Mouse (Mus musculus): ENCODE measurements around the gene Syn2. TPM values are rescaled to one million over a fixed set of nuclear protein-coding genes. Genes with fewer than 3 reads are reported as not detected.

The Syn2 gene
- total and polyA plus RNA-seq, 2 experiments, result 0.07 to 0.18 TPM

GRCm38 (mm10) chr6:115307134-115307533 is 172.4 kb downstream of the Syn2 start:
- H3K79me2 ChIP-seq (ENCODE audit: control insufficient read depth, insufficient read depth, low read length), result no peaks in the 10 kb centered on the region
- no peaks in the 10 kb centered on the region; the same call in 1 of the 2 replicates for H3K4me1 ChIP-seq (ENCODE audit: control insufficient read depth, insufficient read depth, low read length)
- H3K9ac ChIP-seq (ENCODE audit: low read depth, low read length), result no peak overlapping the region
- H3K4me3 ChIP-seq (ENCODE audit: insufficient read depth, low read depth, low read length), result no peak overlapping the region
- TF ChIP-seq POLR2A (IDR thresholded peaks at IDR 0.05; ENCODE audit: extremely low read depth, insufficient read depth, low read length) (no peak), CTCF (IDR thresholded peaks at IDR 0.05; ENCODE audit: low read depth, low read length) (no peak)
- H3K27me3 ChIP-seq (ENCODE audit: control insufficient read depth, insufficient read depth, low read length), result 0 out of 2 replicates have a peak, but pooled peaks cover 4% of the 10 kb centered on the region
- no peaks in the 10 kb centered on the region for H3K36me3 ChIP-seq (ENCODE audit: control insufficient read depth, insufficient read depth, low read length)
- WGBS, result 74% methylated on average over 2 of the region's 2 CpGs
- no peak overlapping the region for H3K27ac ChIP-seq (replicated peaks; ENCODE audit: insufficient read depth, low read depth, low read length)
- no peak for DNase-seq (ENCODE audit: extremely low read depth, low read depth, low spot score)

DNA sequence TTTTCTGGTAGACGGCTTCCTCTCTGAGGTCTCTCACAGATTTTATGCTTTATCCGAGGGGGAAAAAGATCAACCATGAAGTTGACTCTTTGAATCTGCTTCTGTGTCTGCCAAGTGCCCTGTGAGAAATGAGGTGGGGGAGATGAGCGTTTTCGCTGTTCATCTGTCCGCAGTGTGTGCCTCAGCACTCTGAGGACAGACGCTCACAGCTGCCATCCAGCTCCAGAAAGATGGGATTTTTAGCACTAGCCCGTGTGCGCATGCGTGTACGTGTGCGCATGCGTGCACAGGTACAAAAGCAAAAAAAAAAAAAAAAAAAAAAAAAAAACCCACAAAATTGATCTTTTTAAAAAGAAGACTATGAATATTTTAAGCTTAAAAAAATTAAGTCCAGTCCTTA is 178.1 kb downstream of the Syn2 start:
- no peak overlapping the region for H3K4me3 ChIP-seq (ENCODE audit: insufficient read depth, low read depth, low read length)
- H3K4me1 ChIP-seq (ENCODE audit: control insufficient read depth, insufficient read depth, low read length), result peaks cover 4% of the 10 kb centered on the region
- DNase-seq (ENCODE audit: extremely low read depth, low read depth, low spot score), result no peak
- H3K79me2 ChIP-seq (ENCODE audit: control insufficient read depth, insufficient read depth, low read length), result no peaks in the 10 kb centered on the region
- H3K27me3 ChIP-seq (ENCODE audit: control insufficient read depth, insufficient read depth, low read length), result 0 out of 2 replicates have a peak, but pooled peaks cover under 1% of the 10 kb centered on the region
- H3K27ac ChIP-seq (replicated peaks; ENCODE audit: insufficient read depth, low read depth, low read length), result no peak overlapping the region
- TF ChIP-seq POLR2A (IDR thresholded peaks at IDR 0.05; ENCODE audit: extremely low read depth, insufficient read depth, low read length) (no peak), CTCF (IDR thresholded peaks at IDR 0.05; ENCODE audit: low read depth, low read length) (no peak)
- no peaks in the 10 kb centered on the region for H3K36me3 ChIP-seq (ENCODE audit: control insufficient read depth, insufficient read depth, low read length)
- 83% methylated on average over 12 of the region's 12 CpGs for WGBS
- H3K9ac ChIP-seq (ENCODE audit: low read depth, low read length), result no peak overlapping the region

DNA sequence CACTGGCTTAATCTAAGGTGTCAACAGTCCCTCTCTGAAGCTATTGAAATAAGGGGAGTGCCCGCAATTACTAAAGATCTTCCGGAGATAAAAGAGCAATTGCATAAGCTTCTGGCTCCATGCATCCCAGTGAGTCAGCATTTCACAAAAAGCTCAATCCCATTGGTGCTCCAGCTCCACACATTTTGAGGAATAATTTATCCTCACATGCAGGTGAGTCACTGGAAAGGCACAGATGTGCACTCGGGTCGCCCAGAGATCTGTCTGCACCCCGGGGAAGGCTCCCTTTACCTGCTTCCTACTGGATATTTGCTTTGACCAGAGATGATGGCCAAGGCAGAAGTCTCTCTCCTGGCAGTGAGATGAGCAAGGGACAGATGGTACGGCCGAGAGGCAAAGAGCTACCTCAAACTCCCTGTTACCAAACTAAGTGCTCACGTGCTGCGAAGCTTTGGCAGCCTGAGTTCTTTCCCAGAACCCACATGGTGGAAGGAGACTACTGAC is 178.6 kb downstream of the Syn2 start:
- H3K4me1 ChIP-seq (ENCODE audit: control insufficient read depth, insufficient read depth, low read length), result peaks cover 4% of the 10 kb centered on the region
- no peaks in the 10 kb centered on the region for H3K27me3 ChIP-seq (ENCODE audit: control insufficient read depth, insufficient read depth, low read length)
- TF ChIP-seq POLR2A (IDR thresholded peaks at IDR 0.05; ENCODE audit: extremely low read depth, insufficient read depth, low read length) (no peak), CTCF (IDR thresholded peaks at IDR 0.05; ENCODE audit: low read depth, low read length) (no peak)
- H3K4me3 ChIP-seq (ENCODE audit: insufficient read depth, low read depth, low read length), result no peak overlapping the region
- DNase-seq (ENCODE audit: extremely low read depth, low read depth, low spot score), result peak; percentile 67
- no peak overlapping the region for H3K27ac ChIP-seq (replicated peaks; ENCODE audit: insufficient read depth, low read depth, low read length)
- no peaks in the 10 kb centered on the region for H3K79me2 ChIP-seq (ENCODE audit: control insufficient read depth, insufficient read depth, low read length)
- H3K36me3 ChIP-seq (ENCODE audit: control insufficient read depth, insufficient read depth, low read length), result no peaks in the 10 kb centered on the region
- H3K9ac ChIP-seq (ENCODE audit: low read depth, low read length), result no peak overlapping the region
- WGBS, result 27% methylated on average over 9 of the region's 9 CpGs

- peak; percentile 49 for DNase-seq (ENCODE audit: extremely low read depth, low read depth, low spot score)
- H3K4me3 ChIP-seq (ENCODE audit: insufficient read depth, low read depth, low read length), result no peak overlapping the region
- H3K9ac ChIP-seq (ENCODE audit: low read depth, low read length), result no peak overlapping the region
- no peak overlapping the region for H3K27ac ChIP-seq (replicated peaks; ENCODE audit: insufficient read depth, low read depth, low read length)
- WGBS, result 37% methylated on average over 7 of the region's 7 CpGs
- no peaks in the 10 kb centered on the region for H3K36me3 ChIP-seq (ENCODE audit: control insufficient read depth, insufficient read depth, low read length)
- H3K4me1 ChIP-seq (ENCODE audit: control insufficient read depth, insufficient read depth, low read length), result peaks cover 4% of the 10 kb centered on the region
- H3K79me2 ChIP-seq (ENCODE audit: control insufficient read depth, insufficient read depth, low read length), result no peaks in the 10 kb centered on the region
- H3K27me3 ChIP-seq (ENCODE audit: control insufficient read depth, insufficient read depth, low read length), result no peaks in the 10 kb centered on the region
- TF ChIP-seq POLR2A (IDR thresholded peaks at IDR 0.05; ENCODE audit: extremely low read depth, insufficient read depth, low read length), result no peak
- no peak for TF ChIP-seq CTCF (IDR thresholded peaks at IDR 0.05; ENCODE audit: low read depth, low read length)
Measured at GRCm38 (mm10) chr6:115313910-115314309, 179.2 kb downstream of the Syn2 start.

DNA sequence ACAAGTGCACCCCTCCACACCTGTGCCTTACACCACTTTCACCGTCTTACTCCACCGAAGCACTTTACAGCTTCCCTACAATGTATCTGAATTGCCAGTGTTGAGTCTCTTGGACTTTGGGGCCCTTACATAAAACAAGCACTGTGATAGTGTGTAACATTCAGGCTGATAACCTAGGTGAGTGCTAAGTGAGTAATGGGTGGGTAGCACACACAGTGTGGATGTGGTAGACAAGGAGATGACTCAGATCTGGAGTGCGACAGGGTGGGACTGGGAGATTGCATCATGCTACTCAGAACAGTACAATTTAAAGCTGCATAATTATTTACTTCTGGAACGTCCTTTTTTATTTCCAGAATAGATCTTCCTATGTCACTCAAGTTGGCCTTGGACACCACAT is 181.1 kb downstream of the Syn2 start:
- no peak overlapping the region for H3K9ac ChIP-seq (ENCODE audit: low read depth, low read length)
- H3K36me3 ChIP-seq (ENCODE audit: control insufficient read depth, insufficient read depth, low read length), result no peaks in the 10 kb centered on the region
- 88% methylated on average over 4 of the region's 4 CpGs for WGBS
- TF ChIP-seq POLR2A (IDR thresholded peaks at IDR 0.05; ENCODE audit: extremely low read depth, insufficient read depth, low read length), result no peak
- no peak for TF ChIP-seq CTCF (IDR thresholded peaks at IDR 0.05; ENCODE audit: low read depth, low read length)
- DNase-seq (ENCODE audit: extremely low read depth, low read depth, low spot score), result no peak
- H3K4me3 ChIP-seq (ENCODE audit: insufficient read depth, low read depth, low read length), result no peak overlapping the region
- H3K79me2 ChIP-seq (ENCODE audit: control insufficient read depth, insufficient read depth, low read length), result no peaks in the 10 kb centered on the region
- H3K27ac ChIP-seq (replicated peaks; ENCODE audit: insufficient read depth, low read depth, low read length), result no peak overlapping the region
- no peaks in the 10 kb centered on the region for H3K27me3 ChIP-seq (ENCODE audit: control insufficient read depth, insufficient read depth, low read length)
- peaks cover 4% of the 10 kb centered on the region for H3K4me1 ChIP-seq (ENCODE audit: control insufficient read depth, insufficient read depth, low read length)

DNA sequence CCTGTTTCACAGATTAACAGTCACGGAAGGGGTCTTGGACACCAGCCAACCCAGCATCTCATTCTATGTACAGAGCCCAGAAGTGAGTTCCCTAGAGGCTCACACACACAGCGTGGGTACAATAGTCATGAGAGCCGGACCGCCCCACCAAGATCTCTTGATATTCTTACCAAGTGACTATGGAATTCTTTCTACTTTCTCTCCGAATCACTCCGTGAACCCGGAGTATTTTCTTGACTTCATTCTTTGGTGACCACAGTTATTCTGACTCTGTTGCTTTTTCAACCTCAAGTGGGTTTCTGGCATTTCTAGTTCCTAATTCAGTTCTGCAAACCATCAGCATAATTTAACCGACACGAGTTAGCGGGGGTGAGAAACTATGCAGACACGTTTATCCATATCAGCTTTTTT is 182.1 kb downstream of the Syn2 start:
- no peaks in the 10 kb centered on the region for H3K36me3 ChIP-seq (ENCODE audit: control insufficient read depth, insufficient read depth, low read length)
- peaks cover 4% of the 10 kb centered on the region for H3K4me1 ChIP-seq (ENCODE audit: control insufficient read depth, insufficient read depth, low read length)
- DNase-seq (ENCODE audit: extremely low read depth, low read depth, low spot score), result no peak
- H3K27ac ChIP-seq (replicated peaks; ENCODE audit: insufficient read depth, low read depth, low read length), result no peak overlapping the region
- H3K27me3 ChIP-seq (ENCODE audit: control insufficient read depth, insufficient read depth, low read length), result no peaks in the 10 kb centered on the region
- H3K9ac ChIP-seq (ENCODE audit: low read depth, low read length), result no peak overlapping the region
- no peak overlapping the region for H3K4me3 ChIP-seq (ENCODE audit: insufficient read depth, low read depth, low read length)
- 84% methylated on average over 11 of the region's 11 CpGs for WGBS
- no peak for TF ChIP-seq CTCF (IDR thresholded peaks at IDR 0.05; ENCODE audit: low read depth, low read length)
- no peaks in the 10 kb centered on the region for H3K79me2 ChIP-seq (ENCODE audit: control insufficient read depth, insufficient read depth, low read length)
